ENCODE assay signal across 28 mouse cellular contexts in genomic region chr4:152755756-152756155, GRCm38 (mm10).
A peak's percentile ranks its signal among the peaks of the same experiment; 100 is the strongest.
DNase-seq lines count a peak whose midpoint lies in the region; ATAC-seq lines count a peak whose summit lies in the region.
"Had no signal": no experiment of that assay in that cellular context is flagged by ENCODE, and none has a peak within 500 bp of the region (broad histone marks: within the 10 kb centered on the region; RNA-seq: fewer than 3 reads in every experiment).

No protein-coding gene starts in this region.

- H3K4me1 ChIP-seq in forebrain, embryonic 12.5 days = no peaks in the 10 kb centered on the region; the same call in 1 of the 2 replicates
- H3K4me1 ChIP-seq in forebrain, embryonic 10.5 days = no peaks in the 10 kb centered on the region
- H3K4me1 ChIP-seq in hindbrain, embryonic 15.5 days (replicated peaks) = peaks cover 14% of the 10 kb centered on the region
- H3K4me1 ChIP-seq in hindbrain, embryonic 10.5 days (replicated peaks) = no peaks in the 10 kb centered on the region
- peaks cover 14% of the 10 kb centered on the region for H3K4me1 ChIP-seq in neural tube, embryonic 15.5 days
- H3K4me1 ChIP-seq: intestine, embryonic 15.5 days; limb, embryonic 12.5 days; lung, embryonic 15.5 days had no signal

- 0 out of 2 replicates have a peak, but pooled peaks cover 5% of the 10 kb centered on the region for H3K27me3 ChIP-seq in forebrain, embryonic 12.5 days
- no peaks in the 10 kb centered on the region for H3K27me3 ChIP-seq in forebrain, embryonic 10.5 days (ENCODE audit: poor library complexity, severe bottlenecking)
- H3K27me3 ChIP-seq in hindbrain, embryonic 15.5 days = no peaks in the 10 kb centered on the region
- H3K27me3 ChIP-seq in hindbrain, embryonic 10.5 days (ENCODE audit: insufficient read depth, poor library complexity, severe bottlenecking) = no peaks in the 10 kb centered on the region
- no peaks in the 10 kb centered on the region for H3K27me3 ChIP-seq in neural tube, embryonic 15.5 days (replicated peaks)
- H3K27me3 ChIP-seq: CH12.LX; intestine, embryonic 15.5 days; limb, embryonic 12.5 days; lung, embryonic 15.5 days had no signal

- no peak overlapping the region for H3K4me3 ChIP-seq in forebrain, embryonic 12.5 days (replicated peaks)
- no peak overlapping the region for H3K4me3 ChIP-seq in forebrain, embryonic 10.5 days
- no peak overlapping the region for H3K4me3 ChIP-seq in hindbrain, embryonic 15.5 days
- H3K4me3 ChIP-seq in hindbrain, embryonic 10.5 days = no peak overlapping the region
- no peak overlapping the region for H3K4me3 ChIP-seq in neural tube, embryonic 15.5 days (replicated peaks)
- H3K4me3 ChIP-seq: erythroblast, embryonic 14.5 days; intestine, embryonic 15.5 days; layer of hippocampus, adult 2 months; left cerebral cortex, adult 2 months; limb, embryonic 12.5 days; lung, embryonic 15.5 days had no signal

- 0 out of 2 replicates have a peak overlapping the region, but pooled peaks have one; percentile 65 for H3K27ac ChIP-seq in forebrain, embryonic 12.5 days
- H3K27ac ChIP-seq in forebrain, embryonic 10.5 days = no peak overlapping the region
- H3K27ac ChIP-seq in hindbrain, embryonic 15.5 days (replicated peaks) = peak overlapping the region; percentile 75
- no peak overlapping the region for H3K27ac ChIP-seq in hindbrain, embryonic 10.5 days
- peak overlapping the region; percentile 67 for H3K27ac ChIP-seq in neural tube, embryonic 15.5 days (replicated peaks)
- H3K27ac ChIP-seq: intestine, embryonic 15.5 days; layer of hippocampus, adult 2 months; left cerebral cortex, adult 2 months; limb, embryonic 12.5 days; lung, embryonic 15.5 days had no signal

- H3K9me3 ChIP-seq in forebrain, embryonic 12.5 days = no peaks in the 10 kb centered on the region
- H3K9me3 ChIP-seq in forebrain, embryonic 10.5 days = 0 out of 2 replicates have a peak, but pooled peaks cover 7% of the 10 kb centered on the region
- no peaks in the 10 kb centered on the region for H3K9me3 ChIP-seq in hindbrain, embryonic 15.5 days
- peaks cover 5% of the 10 kb centered on the region; the same call in 1 of the 2 replicates for H3K9me3 ChIP-seq in hindbrain, embryonic 10.5 days
- H3K9me3 ChIP-seq in neural tube, embryonic 15.5 days (replicated peaks) = no peaks in the 10 kb centered on the region
- H3K9me3 ChIP-seq: intestine, embryonic 15.5 days; lung, embryonic 15.5 days had no signal

- DNase-seq in forebrain, embryonic 10.5 days (ENCODE audit: extremely low spot score, low spot score) = no peak
- no peak for DNase-seq in hindbrain, embryonic 10.5 days (ENCODE audit: low spot score)
- DNase-seq in testis, postnatal 10 days (ENCODE audit: low spot score) = peak; percentile 42
- DNase-seq in testis, postnatal 14 days (ENCODE audit: low spot score) = no peak
- DNase-seq in frontal cortex, postnatal 14 days (ENCODE audit: low spot score in 2 of 2) = no peak
- DNase-seq: adrenal gland, adult 8-10 months; cerebellum, adult 2 months; cerebellum, postnatal 14 days; gastrocnemius, postnatal 25 days; heart, adult 18-20 months; heart, postnatal 4 days; kidney, adult 2 months; kidney, postnatal 36 days; lung, postnatal 36 days; right cerebral cortex, postnatal 14 days; thymus, postnatal 25 days had no signal

- no peaks in the 10 kb centered on the region for H3K36me3 ChIP-seq in forebrain, embryonic 12.5 days (replicated peaks)
- H3K36me3 ChIP-seq in forebrain, embryonic 10.5 days (replicated peaks) = no peaks in the 10 kb centered on the region
- no peaks in the 10 kb centered on the region for H3K36me3 ChIP-seq in hindbrain, embryonic 15.5 days
- H3K36me3 ChIP-seq in hindbrain, embryonic 10.5 days = no peaks in the 10 kb centered on the region
- no peaks in the 10 kb centered on the region for H3K36me3 ChIP-seq in neural tube, embryonic 15.5 days
- H3K36me3 ChIP-seq: intestine, embryonic 15.5 days; limb, embryonic 12.5 days; lung, embryonic 15.5 days had no signal

- H3K4me2 ChIP-seq in forebrain, embryonic 12.5 days = no peak overlapping the region
- no peak overlapping the region for H3K4me2 ChIP-seq in hindbrain, embryonic 15.5 days
- H3K4me2 ChIP-seq in neural tube, embryonic 15.5 days = no peak overlapping the region
- H3K4me2 ChIP-seq: heart, embryonic 11.5 days; intestine, embryonic 15.5 days; limb, embryonic 12.5 days; lung, embryonic 15.5 days had no signal

- H3K9ac ChIP-seq in forebrain, embryonic 12.5 days = no peak overlapping the region
- no peak overlapping the region for H3K9ac ChIP-seq in hindbrain, embryonic 15.5 days
- H3K9ac ChIP-seq in neural tube, embryonic 15.5 days (replicated peaks) = no peak overlapping the region
- H3K9ac ChIP-seq: intestine, embryonic 15.5 days; limb, embryonic 12.5 days; lung, embryonic 15.5 days had no signal

- no peak for ATAC-seq in forebrain, embryonic 12.5 days (ENCODE audit: low FRiP score)
- no peak for ATAC-seq in hindbrain, embryonic 15.5 days (ENCODE audit: low FRiP score, low read depth)
- no peak for ATAC-seq in neural tube, embryonic 15.5 days (ENCODE audit: low FRiP score)
- ATAC-seq: activated CD4-positive, CD25-positive, alpha-beta regulatory T cell, adult 4 months; intestine, embryonic 15.5 days had no signal

- WGBS in forebrain, embryonic 12.5 days = 87% methylated on average over 8 of the region's 8 CpGs
- 89% methylated on average over 8 of the region's 8 CpGs for WGBS in forebrain, embryonic 10.5 days
- WGBS in hindbrain, embryonic 15.5 days = 89% methylated on average over 8 of the region's 8 CpGs
- 88% methylated on average over 8 of the region's 8 CpGs for WGBS in hindbrain, embryonic 10.5 days
- WGBS in neural tube, embryonic 15.5 days = 81% methylated on average over 8 of the region's 8 CpGs

Comparison
In these comparisons a context has a peak if more than half of its experiments do, and no peak if none do; other contexts are left out.
1. H3K27ac ChIP-seq: peak in forebrain, embryonic 12.5 days (single experiment), hindbrain, embryonic 15.5 days (single experiment) and neural tube, embryonic 15.5 days (single experiment); none in forebrain, embryonic 10.5 days (single experiment) and hindbrain, embryonic 10.5 days (single experiment).